ENCODE assay signal across 9 mouse cellular contexts in the genomic region with DNA sequence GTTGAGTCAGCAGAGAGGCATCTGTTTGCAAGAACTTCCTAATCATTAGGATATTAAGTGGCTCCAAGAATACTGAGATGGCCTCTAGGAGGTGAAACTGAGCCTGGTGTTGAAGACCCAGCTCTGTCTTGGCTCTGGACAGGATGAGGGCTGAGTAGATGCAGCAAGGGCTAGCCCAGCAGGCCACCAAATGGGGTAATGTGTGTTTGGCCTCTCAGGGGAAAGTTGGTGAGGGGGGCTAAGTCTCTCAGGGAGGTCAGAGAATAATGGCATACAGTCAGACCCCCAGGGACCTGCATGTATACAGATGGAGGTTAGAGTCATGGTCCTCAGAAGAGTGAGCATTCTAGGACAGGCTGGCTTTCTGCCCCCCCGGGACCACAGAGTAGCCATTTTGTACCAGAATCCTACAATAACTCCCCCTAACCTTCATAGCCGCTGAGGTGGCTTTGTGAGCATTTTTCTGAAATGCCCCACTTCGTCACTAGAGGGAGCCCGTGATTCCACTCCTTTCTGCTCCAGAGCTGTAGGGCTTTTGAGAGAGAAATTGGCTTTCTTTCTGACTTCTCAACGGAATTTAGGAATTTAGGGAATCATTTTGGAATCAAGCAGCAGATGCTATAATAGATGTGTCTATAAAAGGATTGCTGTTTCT. TPM values are rescaled to one million over a fixed set of nuclear protein-coding genes. Genes with fewer than 3 reads are reported as not detected.
DNase-seq lines count a peak whose midpoint lies in the region; ATAC-seq and TF ChIP-seq lines count a peak whose summit lies in the region.
"Had no signal": no experiment of that assay in that cellular context is flagged by ENCODE, and none has a peak within 500 bp of the region (broad histone marks: within the 10 kb centered on the region; RNA-seq: fewer than 3 reads in every experiment).

No protein-coding gene starts in this region.

- TF ChIP-seq CTCF in bone marrow, adult 2 months (IDR thresholded peaks at IDR 0.05; ENCODE audit: control insufficient read depth, insufficient read depth, low read length), result peak; percentile 63; the same call in 1 of the 2 replicates

- H3K9ac ChIP-seq in forebrain, embryonic 14.5 days (ENCODE audit: low read length), result no peak overlapping the region
- H3K9ac ChIP-seq: limb, embryonic 12.5 days had no signal

- DNase-seq in gastrocnemius, adult 18-20 months (ENCODE audit: low spot score), result peak; percentile 39
- DNase-seq in gastrocnemius, postnatal 14 days, result no peak
- peak; percentile 84 for DNase-seq in CD4-positive, CD25-positive, alpha-beta regulatory T cell, adult 2 months (ENCODE audit: low read depth, low spot score)
- DNase-seq in forebrain, embryonic 14.5 days (ENCODE audit: low spot score), result peak; percentile 62
- peak; percentile 75 to 76 for DNase-seq in kidney, postnatal 4 days
- peak; percentile 75 for DNase-seq in lung, postnatal 36 days
- peak; percentile 29 for DNase-seq in spleen, adult 12 weeks (ENCODE audit: low spot score)

- H3K27ac ChIP-seq in bone marrow, adult 2 months (ENCODE audit: control insufficient read depth, insufficient read depth, low read depth, low read length, poor library complexity), result no peak overlapping the region
- no peak overlapping the region for H3K27ac ChIP-seq in forebrain, embryonic 14.5 days (ENCODE audit: low read depth, low read length)
- H3K27ac ChIP-seq: limb, embryonic 12.5 days had no signal

- 3% methylated on average over 5 of the region's 5 CpGs for WGBS in bone marrow, adult 2 months
- WGBS in forebrain, embryonic 14.5 days, result 9% methylated on average over 5 of the region's 5 CpGs

- intact Hi-C loops in gastrocnemius, postnatal 14 days (cut with DNase I; ENCODE audit: low total_unique reads), result loop anchor here (10.0 kb wide), 1 partner anchor 267 kb away; no protein-coding TSS in a partner anchor

- H3K27me3 ChIP-seq in forebrain, embryonic 14.5 days (replicated peaks; ENCODE audit: control insufficient read depth, insufficient read depth, low read length), result no peaks in the 10 kb centered on the region
- H3K27me3 ChIP-seq: limb, embryonic 12.5 days had no signal

- H3K9me3 ChIP-seq in forebrain, embryonic 14.5 days (replicated peaks; ENCODE audit: control insufficient read depth, low read length), result no peaks in the 10 kb centered on the region
- H3K9me3 ChIP-seq: limb, embryonic 12.5 days had no signal

- no peaks in the 10 kb centered on the region; the same call in 1 of the 2 replicates for H3K4me1 ChIP-seq in bone marrow, adult 2 months (ENCODE audit: control insufficient read depth, insufficient read depth, low read length)
- H3K4me1 ChIP-seq in forebrain, embryonic 14.5 days (ENCODE audit: control insufficient read depth, insufficient read depth, low read length), result no peaks in the 10 kb centered on the region
- H3K4me1 ChIP-seq: limb, embryonic 12.5 days had no signal

- no peak; the same call in 1 of the 2 replicates for ATAC-seq in forebrain, embryonic 14.5 days

- no peak overlapping the region for H3K4me2 ChIP-seq in forebrain, embryonic 14.5 days (ENCODE audit: low read length)
- H3K4me2 ChIP-seq: limb, embryonic 12.5 days had no signal

- H3K4me3 ChIP-seq in bone marrow, adult 2 months (replicated peaks; ENCODE audit: control insufficient read depth, low read depth, low read length), result no peak overlapping the region
- H3K4me3 ChIP-seq in forebrain, embryonic 14.5 days (ENCODE audit: low read depth, low read length), result no peak overlapping the region
- H3K4me3 ChIP-seq: limb, embryonic 12.5 days had no signal

- H3K36me3 ChIP-seq in forebrain, embryonic 14.5 days (ENCODE audit: control insufficient read depth, insufficient read depth, low read length), result no peaks in the 10 kb centered on the region
- H3K36me3 ChIP-seq: limb, embryonic 12.5 days had no signal

- no peak for TF ChIP-seq POLR2A in bone marrow, adult 2 months (IDR thresholded peaks at IDR 0.05; ENCODE audit: borderline replicate concordance, control insufficient read depth, low read depth, low read length)

RNA-seq across cellular contexts. Expression of gene Kcnip1, which starts 9.1 kb away (rescaled TPM):
- total RNA-seq in gastrocnemius, adult 18-20 months (2021), result under 1 TPM in 1 of 2 experiments, not detected in 1; 0.12 TPM
- under 1 TPM in 1 of 2 experiments, not detected in 1; 0.20 TPM for total RNA-seq in gastrocnemius, postnatal 14 days (2021)
- not detected in 2 replicates for polyA plus RNA-seq in bone marrow, adult 2 months (2011; ENCODE audit: insufficient read depth, insufficient read length, low replicate concordance, missing spikeins)
- 55.1 and 55.7 TPM in 2 replicates for polyA plus RNA-seq in forebrain, embryonic 14.5 days (2014; fragmentation: Nextera tagmentation; extraction: Ambion mirVana)

RNA-seq across cellular contexts. Expression of gene Kcnmb1, which starts 39.3 kb away (rescaled TPM):
- under 1 TPM; 0.26 to 0.27 TPM for total RNA-seq in gastrocnemius, adult 18-20 months (2021)
- total RNA-seq in gastrocnemius, postnatal 14 days (2021), result under 1 TPM; 0.13 to 0.29 TPM
- not detected in 2 replicates for polyA plus RNA-seq in bone marrow, adult 2 months (2011; ENCODE audit: insufficient read depth, insufficient read length, low replicate concordance, missing spikeins)
- polyA plus RNA-seq in forebrain, embryonic 14.5 days (2014; fragmentation: Nextera tagmentation; extraction: Ambion mirVana), result 0.09 and 0.22 TPM in 2 replicates

RNA-seq across cellular contexts. Expression of gene Lcp2, which starts 44.7 kb away (rescaled TPM):
- total RNA-seq in gastrocnemius, adult 18-20 months (2021), result under 1 TPM; 0.43 to 0.64 TPM
- total RNA-seq in gastrocnemius, postnatal 14 days (2021), result 1 to 10 TPM; 1.2 to 1.5 TPM
- 16.6 and 53.6 TPM in 2 replicates for polyA plus RNA-seq in bone marrow, adult 2 months (2011; ENCODE audit: insufficient read depth, insufficient read length, low replicate concordance, missing spikeins)
- polyA plus RNA-seq in forebrain, embryonic 14.5 days (2014; fragmentation: Nextera tagmentation; extraction: Ambion mirVana), result 2.2 and 2.8 TPM in 2 replicates
